Comparison of ENCODE assay signal across 14 mouse cellular contexts in the genomic region with DNA sequence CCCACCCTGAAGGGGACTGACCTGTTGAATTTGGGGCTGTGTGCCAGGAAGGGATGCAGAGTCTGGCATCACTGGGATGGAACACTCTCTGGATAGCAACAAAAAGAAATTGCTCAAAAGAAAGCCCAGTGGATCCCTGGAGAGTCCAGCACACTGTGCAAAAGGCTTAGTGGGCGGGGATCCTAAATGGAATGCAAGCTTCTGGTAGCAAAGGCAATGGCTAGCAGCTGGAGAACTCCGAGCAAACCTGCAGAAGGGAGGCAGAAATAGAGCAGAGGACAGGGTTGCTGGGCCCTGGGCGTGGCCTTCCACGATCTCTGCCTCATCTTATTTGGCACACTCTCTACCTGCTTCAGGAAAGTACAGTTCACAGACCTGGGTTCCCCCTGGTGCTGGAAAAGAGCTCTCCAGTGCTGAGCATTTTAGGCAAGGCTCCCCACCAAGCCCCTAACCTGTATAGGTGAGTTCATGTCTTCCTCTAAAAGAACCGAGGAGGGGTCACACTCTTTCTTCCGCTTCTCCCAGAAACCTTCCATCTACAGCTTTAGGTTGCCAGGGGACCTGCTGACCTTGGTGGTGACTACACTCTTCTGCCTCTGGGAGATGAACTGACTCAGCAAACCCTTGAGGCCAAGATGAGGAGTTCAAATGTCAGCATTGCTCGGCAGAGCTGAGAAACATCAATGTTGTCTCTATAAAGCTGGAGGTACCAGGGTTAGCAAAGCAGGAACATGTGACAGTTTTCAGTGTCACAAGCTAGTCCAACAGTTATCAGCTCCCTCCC.
A peak's percentile ranks its signal among the peaks of the same experiment; 100 is the strongest.
DNase-seq lines count a peak whose midpoint lies in the region; ATAC-seq and TF ChIP-seq lines count a peak whose summit lies in the region.
"Had no signal": no experiment of that assay in that cellular context is flagged by ENCODE, and none has a peak within 500 bp of the region (broad histone marks: within the 10 kb centered on the region; RNA-seq: fewer than 3 reads in every experiment).

No protein-coding gene starts in this region.

- H3K36me3 ChIP-seq in midbrain, embryonic 16.5 days (ENCODE audit: control insufficient read depth, insufficient read depth, low read length) = no peaks in the 10 kb centered on the region
- H3K36me3 ChIP-seq in midbrain, embryonic 10.5 days = no peaks in the 10 kb centered on the region
- no peaks in the 10 kb centered on the region for H3K36me3 ChIP-seq in heart, adult 2 months (ENCODE audit: control insufficient read depth, insufficient read depth, low read length)
- H3K36me3 ChIP-seq: embryonic facial prominence, embryonic 15.5 days; intestine, embryonic 15.5 days had no signal

- no peak for TF ChIP-seq EP300 in heart, adult 2 months (IDR thresholded peaks at IDR 0.05; ENCODE audit: insufficient read depth, low read depth, low read length)

- TF ChIP-seq POLR2A in heart, adult 2 months (IDR thresholded peaks at IDR 0.05; ENCODE audit: insufficient read depth, low read depth, low read length) = no peak

- no peak for TF ChIP-seq CTCF in gastrocnemius, adult 2 months (IDR thresholded peaks at IDR 0.05)
- TF ChIP-seq CTCF in heart, adult 2 months (IDR thresholded peaks at IDR 0.05) = no peak

- no peaks in the 10 kb centered on the region for H3K4me1 ChIP-seq in midbrain, embryonic 16.5 days (ENCODE audit: control insufficient read depth, insufficient read depth, low read length)
- H3K4me1 ChIP-seq in midbrain, embryonic 10.5 days = peaks cover 8% of the 10 kb centered on the region
- H3K4me1 ChIP-seq in heart, adult 2 months (ENCODE audit: control insufficient read depth, insufficient read depth, low read length) = peaks cover 2% of the 10 kb centered on the region
- H3K4me1 ChIP-seq: embryonic facial prominence, embryonic 15.5 days; intestine, embryonic 15.5 days had no signal

- no peaks in the 10 kb centered on the region for H3K79me2 ChIP-seq in heart, adult 2 months (replicated peaks; ENCODE audit: control insufficient read depth, insufficient read depth, low read length)

- H3K27ac ChIP-seq in gastrocnemius, adult 2 months = no peak overlapping the region
- H3K27ac ChIP-seq in midbrain, embryonic 16.5 days (ENCODE audit: low read length) = no peak overlapping the region
- H3K27ac ChIP-seq in midbrain, embryonic 10.5 days (replicated peaks) = no peak overlapping the region
- no peak overlapping the region for H3K27ac ChIP-seq in heart, adult 2 months
- H3K27ac ChIP-seq: embryonic facial prominence, embryonic 15.5 days; intestine, embryonic 15.5 days; liver, embryonic 14.5 days had no signal

- H3K4me2 ChIP-seq in midbrain, embryonic 16.5 days (ENCODE audit: low read length) = no peak overlapping the region
- H3K4me2 ChIP-seq: embryonic facial prominence, embryonic 15.5 days; intestine, embryonic 15.5 days had no signal

- 0 out of 2 replicates have a peak, but pooled peaks have one; percentile 28 for ATAC-seq in midbrain, embryonic 16.5 days
- ATAC-seq: intestine, embryonic 15.5 days had no signal

- no peaks in the 10 kb centered on the region for H3K27me3 ChIP-seq in midbrain, embryonic 16.5 days (ENCODE audit: control insufficient read depth, insufficient read depth, low read depth, low read length)
- H3K27me3 ChIP-seq in midbrain, embryonic 10.5 days (ENCODE audit: low read depth, poor library complexity, severe bottlenecking) = no peaks in the 10 kb centered on the region
- H3K27me3 ChIP-seq in heart, adult 2 months (ENCODE audit: control insufficient read depth, insufficient read depth, low read length) = no peaks in the 10 kb centered on the region
- H3K27me3 ChIP-seq: embryonic facial prominence, embryonic 15.5 days; intestine, embryonic 15.5 days had no signal

- WGBS in midbrain, embryonic 16.5 days = 61% methylated on average over 7 of the region's 7 CpGs
- 61% methylated on average over 7 of the region's 7 CpGs for WGBS in midbrain, embryonic 10.5 days
- WGBS in heart, adult 2 months = 56% methylated on average over 7 of the region's 7 CpGs

- H3K9ac ChIP-seq in midbrain, embryonic 16.5 days (ENCODE audit: low read depth, low read length) = no peak overlapping the region
- H3K9ac ChIP-seq in heart, adult 2 months (ENCODE audit: low read depth, low read length) = no peak overlapping the region
- H3K9ac ChIP-seq: embryonic facial prominence, embryonic 15.5 days; intestine, embryonic 15.5 days; liver, embryonic 14.5 days had no signal

- H3K9me3 ChIP-seq in midbrain, embryonic 16.5 days (replicated peaks; ENCODE audit: control insufficient read depth, low read length, poor library complexity, severe bottlenecking) = no peaks in the 10 kb centered on the region
- no peaks in the 10 kb centered on the region for H3K9me3 ChIP-seq in midbrain, embryonic 10.5 days (replicated peaks)
- H3K9me3 ChIP-seq: embryonic facial prominence, embryonic 15.5 days; intestine, embryonic 15.5 days; megakaryocyte, embryonic 14.5 days had no signal

- intact Hi-C loops in gastrocnemius, adult 2 months (cut with DNase I) = no loop called here
- intact Hi-C loops in gastrocnemius, postnatal 36 days (cut with DNase I) = no loop called here
- intact Hi-C loops in heart, adult 2 months (cut with DNase I) = no loop called here

- H3K4me3 ChIP-seq in gastrocnemius, adult 2 months = no peak overlapping the region
- H3K4me3 ChIP-seq in midbrain, embryonic 16.5 days (ENCODE audit: low read depth, low read length) = no peak overlapping the region
- H3K4me3 ChIP-seq in midbrain, embryonic 10.5 days = no peak overlapping the region
- no peak overlapping the region for H3K4me3 ChIP-seq in heart, adult 2 months
- H3K4me3 ChIP-seq: embryonic facial prominence, embryonic 15.5 days; intestine, embryonic 15.5 days; megakaryocyte, embryonic 14.5 days had no signal

- DNase-seq in gastrocnemius, adult 2 months = peak; percentile 27
- no peak for DNase-seq in gastrocnemius, postnatal 36 days
- DNase-seq in midbrain, embryonic 10.5 days (ENCODE audit: low spot score) = no peak
- peak; percentile 18 for DNase-seq in brain, adult 2 months (ENCODE audit: low read depth, low spot score)
- DNase-seq in retina, embryonic 14.5 days (ENCODE audit: low spot score) = no peak
- DNase-seq in heart, adult 2 months = no peak
- DNase-seq: layer of hippocampus, adult 9-11 months; right cerebral cortex, postnatal 14 days; thymus, adult 2 months had no signal

Comparison
In these comparisons a context has a peak if more than half of its experiments do, and no peak if none do; other contexts are left out.
1. DNase-seq: peak in gastrocnemius, adult 2 months (single experiment) and brain, adult 2 months (single experiment); none in gastrocnemius, postnatal 36 days (0 of 2), midbrain, embryonic 10.5 days (single experiment), retina, embryonic 14.5 days (single experiment) and heart, adult 2 months (0 of 2).